Mouse (Mus musculus): ENCODE data around the gene Gm11168.
"Not testable (repeated sequence)": the region's sequence is repeated elsewhere in the genome, so short reads cannot be mapped to it uniquely, and the experiment has no call there.

The Gm11168 gene

GRCm38 (mm10) chr9:3025653-3026052, 22.5 kb downstream of the Gm11168 start:
- DNase-seq, result peak; percentile 47

GRCm38 (mm10) chr9:3026136-3026535, 23.0 kb downstream of the Gm11168 start:
- not testable (repeated sequence) for DNase-seq

- DNase-seq, result not testable (repeated sequence)
Observed at GRCm38 (mm10) chr9:3026741-3027140, 23.6 kb downstream of the Gm11168 start.

GRCm38 (mm10) chr9:3027200-3027599, 24.1 kb downstream of the Gm11168 start:
- DNase-seq, result not testable (repeated sequence)

GRCm38 (mm10) chr9:3029276-3030000, 26.3 kb downstream of the Gm11168 start:
- DNase-seq, result peak; percentile 4

GRCm38 (mm10) chr9:3030677-3031318, 27.7 kb downstream of the Gm11168 start:
- DNase-seq, result not testable (repeated sequence)

- DNase-seq, result not testable (repeated sequence)
Observed at GRCm38 (mm10) chr9:3034299-3034698, 31.2 kb downstream of the Gm11168 start, which contains the start of gene Gm17535. Gm17535 (plus strand) TSS chr9:3034599.

- not testable (repeated sequence) for DNase-seq
Observed at GRCm38 (mm10) chr9:3036577-3036976, 33.4 kb downstream of the Gm11168 start, which contains the start of gene Gm10715. Gm10715 (plus strand) TSS chr9:3036877.

- not testable (repeated sequence) for DNase-seq
Observed at GRCm38 (mm10) chr9:3038161-3038560, 35.0 kb downstream of the Gm11168 start.
